Mouse (Mus musculus) retina, postnatal 7 days (tissue): ENCODE results near the gene Lrrc66.
"Not testable (repeated sequence)": the region's sequence is repeated elsewhere in the genome, so short reads cannot be mapped to it uniquely, and the experiment has no call there.

ENCODE experiments used
- DNase-seq: peaks from one replicate; pipeline ENCODE4 v3.0.0-alpha.2; 2012; ENCODE audit warnings: low read depth, low spot score

The Lrrc66 gene

GRCm38 (mm10) chr5:73613296-73613695, 19.0 kb downstream of the Lrrc66 start:
- no peak for DNase-seq

- no peak for DNase-seq
These were observed 21.3 kb downstream of the Lrrc66 start for GRCm38 (mm10) chr5:73611071-73611470.

- no peak for DNase-seq
These were observed 27.4 kb downstream of the Lrrc66 start for GRCm38 (mm10) chr5:73604964-73605363.

GRCm38 (mm10) chr5:73604542-73604941, 27.8 kb downstream of the Lrrc66 start:
- DNase-seq, result no peak

GRCm38 (mm10) chr5:73602865-73603264, 29.5 kb downstream of the Lrrc66 start:
- no peak for DNase-seq

GRCm38 (mm10) chr5:73601361-73601763, 31.0 kb downstream of the Lrrc66 start:
- no peak for DNase-seq

- no peak for DNase-seq
These were observed 32.3 kb downstream of the Lrrc66 start for GRCm38 (mm10) chr5:73599991-73600390.

DNA sequence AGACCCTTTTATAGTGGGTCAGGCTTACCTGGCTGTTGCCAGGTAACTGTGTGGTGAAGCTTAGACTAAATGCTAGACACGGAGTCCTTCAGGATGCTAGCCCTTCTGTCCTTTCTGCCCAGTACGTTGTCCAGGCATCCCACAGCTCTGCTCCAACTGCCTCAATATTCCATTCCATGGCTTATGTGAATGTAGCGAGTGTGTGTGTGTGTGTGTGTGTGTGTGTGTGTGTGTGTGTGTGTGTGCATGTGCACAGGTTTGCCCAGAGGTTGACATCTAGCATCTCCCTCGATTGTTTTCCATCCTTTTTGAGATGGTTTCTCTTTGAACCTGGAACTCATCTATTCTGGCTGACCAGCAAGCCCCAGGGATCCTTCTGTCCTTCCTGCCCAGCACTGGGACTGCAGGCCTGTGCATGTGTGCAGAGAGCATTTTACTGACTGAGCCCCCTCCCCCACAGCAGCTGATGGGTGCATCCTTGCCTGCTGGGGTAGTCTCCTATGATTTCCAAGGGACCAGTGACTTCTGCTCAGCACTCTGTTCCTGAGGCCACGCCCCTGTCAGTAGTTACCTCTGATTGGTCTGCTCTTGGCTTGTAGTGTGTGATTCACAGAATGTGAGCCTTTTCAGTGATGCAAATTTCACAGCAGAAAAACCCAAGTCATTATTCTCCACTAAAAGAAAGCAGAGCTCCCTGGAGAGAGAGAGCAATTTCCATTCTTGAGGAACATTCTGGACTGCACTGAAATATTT, 33.2 kb downstream of the Lrrc66 start:
- no peak for DNase-seq

- no peak for DNase-seq
These were observed 45.2 kb downstream of the Lrrc66 start for GRCm38 (mm10) chr5:73587119-73587518.

DNA sequence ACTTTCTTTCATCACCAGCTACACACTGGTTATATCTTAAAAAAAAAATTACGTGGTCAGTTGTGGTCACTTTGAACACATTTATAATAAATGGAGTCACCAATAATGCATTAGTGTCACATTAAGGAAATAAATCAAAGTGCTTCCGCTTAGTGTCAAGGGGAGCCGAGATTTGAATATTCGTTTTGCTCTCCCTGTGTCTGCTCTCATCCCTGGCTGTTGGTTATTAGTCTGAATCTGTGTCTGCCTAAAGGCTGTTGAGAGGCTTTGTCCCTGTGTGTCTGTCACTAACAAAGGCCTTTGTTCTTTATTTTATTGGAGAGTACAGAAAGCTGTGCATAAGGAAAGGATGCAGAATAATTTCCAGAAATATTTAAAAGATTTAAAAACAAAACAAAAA, 45.7 kb downstream of the Lrrc66 start:
- DNase-seq, result no peak

- DNase-seq, result no peak
These were observed 46.9 kb downstream of the Lrrc66 start for GRCm38 (mm10) chr5:73585212-73586115.

GRCm38 (mm10) chr5:73584011-73584410, 48.3 kb downstream of the Lrrc66 start:
- not testable (repeated sequence) for DNase-seq

GRCm38 (mm10) chr5:73578131-73578530, 54.2 kb downstream of the Lrrc66 start:
- DNase-seq, result no peak

DNA sequence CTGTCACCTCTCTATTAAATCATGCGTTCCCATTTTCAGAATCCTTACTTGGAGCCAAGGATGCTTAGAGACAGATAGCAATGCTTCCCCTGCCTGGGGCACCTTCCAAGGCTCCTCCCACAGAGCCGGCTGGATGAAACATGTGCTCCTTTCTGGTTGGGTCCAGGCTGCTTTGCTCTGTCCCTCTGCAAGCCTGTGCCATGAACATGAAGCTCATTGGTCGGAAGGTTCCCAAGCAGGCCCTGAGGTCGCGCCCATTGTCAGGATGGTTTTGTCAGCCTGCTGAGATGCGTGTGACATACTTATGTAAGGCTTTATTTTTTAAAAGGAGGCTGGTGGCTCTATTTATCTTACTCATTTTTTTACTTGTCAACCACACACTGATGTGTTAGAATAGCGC, 55.6 kb downstream of the Lrrc66 start:
- DNase-seq, result no peak

GRCm38 (mm10) chr5:73574616-73575015, 57.7 kb downstream of the Lrrc66 start:
- no peak for DNase-seq

GRCm38 (mm10) chr5:73573789-73574188, 58.5 kb downstream of the Lrrc66 start:
- DNase-seq, result no peak

DNA sequence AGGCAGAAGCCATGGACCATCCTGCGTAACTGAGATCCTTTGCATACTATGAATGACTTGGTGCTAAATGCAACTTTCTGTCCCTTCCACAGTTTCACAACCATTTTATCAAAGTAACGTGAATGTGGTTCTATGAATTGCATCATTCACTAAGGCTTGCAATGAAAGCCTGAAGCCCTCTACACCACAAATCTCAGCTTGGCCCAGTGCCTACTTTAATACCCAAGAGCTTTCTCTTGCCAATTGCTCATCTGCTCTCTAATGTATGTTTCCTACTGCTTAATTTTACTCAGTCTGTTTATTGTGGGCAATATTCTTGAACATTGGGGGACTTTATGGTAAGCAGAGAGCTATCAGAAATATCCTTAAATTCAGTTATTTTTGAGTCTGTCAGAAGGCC, 59.5 kb downstream of the Lrrc66 start:
- DNase-seq, result no peak

DNA sequence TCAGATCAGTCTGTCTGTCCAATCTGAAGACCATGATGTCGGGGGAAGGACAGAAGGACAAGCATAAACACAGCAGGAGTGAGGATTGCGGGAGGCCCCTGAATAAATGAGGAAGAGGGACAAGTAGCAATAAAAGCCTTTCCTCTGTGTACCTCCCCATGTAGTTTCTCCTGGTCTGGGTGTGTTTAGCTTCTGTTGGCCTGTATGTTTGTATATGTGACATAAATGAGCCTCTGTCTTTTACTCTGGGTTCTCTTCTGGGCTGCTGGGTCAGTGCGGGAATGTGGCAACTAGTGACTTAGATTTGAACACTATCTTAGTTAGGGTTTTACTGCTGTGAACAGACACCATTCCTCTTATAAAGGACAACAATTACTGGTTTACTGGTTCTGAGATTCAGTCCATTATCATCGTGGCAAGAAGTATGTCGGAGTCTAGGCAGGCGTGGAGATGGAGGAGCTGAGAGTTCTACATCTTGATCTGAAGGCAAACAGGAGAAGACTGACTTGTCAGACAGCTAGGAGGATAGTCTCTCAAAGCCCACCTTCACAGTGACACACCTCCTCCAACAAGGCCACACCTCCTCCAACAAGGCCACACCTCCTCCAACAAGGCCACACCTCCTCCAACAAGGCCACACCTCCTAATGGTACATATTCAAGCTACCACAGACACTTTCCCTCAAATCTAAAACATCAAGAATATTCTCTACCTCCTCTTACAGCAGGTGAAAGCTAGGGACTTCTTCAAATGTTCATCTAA, 60.8 kb downstream of the Lrrc66 start:
- DNase-seq, result no peak

DNA sequence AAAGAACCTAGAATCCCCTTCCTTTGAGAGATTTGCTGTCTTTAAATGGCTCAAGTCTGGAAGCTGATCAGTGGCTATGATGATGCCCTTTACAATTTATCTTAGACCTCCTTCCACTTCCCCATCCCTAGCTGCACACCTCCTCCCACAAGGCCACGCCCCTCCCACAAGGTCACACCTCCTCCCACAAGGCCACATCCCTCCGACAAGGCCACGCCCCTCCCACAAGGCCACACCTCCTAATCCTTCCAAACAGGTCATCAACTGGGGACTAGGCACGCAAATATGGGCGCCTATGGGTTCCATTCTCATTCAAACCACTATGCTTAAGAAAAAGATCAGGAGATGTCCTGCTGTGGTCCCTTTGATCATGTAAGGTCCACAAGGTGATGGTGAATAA, 63.1 kb downstream of the Lrrc66 start:
- DNase-seq, result no peak

GRCm38 (mm10) chr5:73566892-73567291, 65.4 kb downstream of the Lrrc66 start:
- DNase-seq, result no peak

DNA sequence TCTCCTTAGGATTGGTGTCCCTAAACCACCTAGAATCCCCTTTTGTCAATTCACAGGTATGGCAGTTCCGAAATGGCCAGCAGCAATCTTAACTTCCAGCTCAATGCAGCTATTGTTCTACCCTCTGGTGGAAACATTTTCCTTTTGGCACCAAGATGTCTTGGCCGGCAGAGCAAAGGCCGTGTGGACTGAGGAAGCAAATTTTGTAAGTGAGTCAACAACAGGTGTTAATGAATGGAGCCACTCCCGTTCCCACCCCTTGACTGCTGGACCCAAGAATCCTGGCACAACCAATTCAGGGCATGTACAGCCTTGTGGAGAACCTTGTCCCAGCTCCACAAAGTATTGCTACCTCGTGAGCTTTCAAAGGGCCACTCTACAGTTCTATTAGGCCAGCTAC, 66.2 kb downstream of the Lrrc66 start:
- DNase-seq, result no peak

DNA sequence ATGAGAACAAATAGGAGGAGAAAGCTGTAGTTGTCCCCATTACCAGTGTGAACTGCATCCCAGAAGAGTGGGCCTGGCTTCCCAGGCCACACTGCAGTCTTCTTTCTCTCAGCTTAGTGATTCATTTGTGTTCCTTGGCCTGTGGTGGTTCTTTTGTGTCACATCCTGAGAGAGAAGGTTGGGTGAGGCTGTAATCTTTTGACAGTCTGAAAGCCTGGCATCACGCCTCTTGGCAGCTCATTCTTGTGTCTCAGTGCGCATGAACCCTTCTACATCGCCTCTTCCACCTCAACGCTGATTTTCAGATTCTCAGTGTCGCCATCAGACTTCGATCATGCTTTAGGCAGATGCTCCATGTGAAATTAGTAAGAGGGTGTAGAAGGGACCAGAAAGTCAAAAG, 68.3 kb downstream of the Lrrc66 start:
- DNase-seq, result no peak
